Mouse (Mus musculus) stomach, embryonic 14.5 days (tissue): ENCODE measurements around the gene Hyal3. TPM values are rescaled to one million over a fixed set of nuclear protein-coding genes. Genes with fewer than 3 reads are reported as not detected.

Experiments
- ATAC-seq: fragments of 200-750 bp; cut with Nextera tagmentation; 2 replicates; pipeline ENCODE4 v1.8.0; 2017; ENCODE audit warnings: low read depth, moderate TSS enrichment; ENCODE audit not compliant: insufficient number of reproducible peaks, insufficient read depth, low FRiP score
- H3K27ac ChIP-seq: fragments of 300-500 bp; sonication (generic); 2 replicates; pipeline ENCODE4 v1.5.1; 2014; ENCODE audit warnings: mild to moderate bottlenecking, low read length, moderate library complexity, mixed read lengths
- H3K27me3 ChIP-seq: fragments of 300-500 bp; sonication (generic); 2 replicates; pipeline ENCODE4 v1.6.1; 2014; ENCODE audit warnings: low read length, control low read depth, mixed read lengths; ENCODE audit not compliant: control insufficient read depth, insufficient read depth
- H3K36me3 ChIP-seq: fragments of 300-500 bp; sonication (generic); 2 replicates; pipeline ENCODE4 v1.6.1; 2014; ENCODE audit warnings: mild to moderate bottlenecking, control low read depth, low read length, moderate library complexity, mixed read lengths; ENCODE audit not compliant: control insufficient read depth, insufficient read depth
- H3K4me1 ChIP-seq: fragments of 300-500 bp; sonication (generic); 2 replicates; pipeline ENCODE4 v1.6.1; 2014; ENCODE audit warnings: low read length, control low read depth, mixed read lengths; ENCODE audit not compliant: control insufficient read depth, insufficient read depth
- H3K4me2 ChIP-seq: fragments of 300-500 bp; sonication (generic); replicated peaks from 2 replicates; pipeline ENCODE4 v1.6.1; 2014; ENCODE audit warnings: low read depth, low read length, control low read depth
- H3K4me3 ChIP-seq: fragments of 300-500 bp; sonication (generic); 2 replicates; pipeline ENCODE4 v1.5.1; 2014; ENCODE audit warnings: low read depth, low read length, control low read depth
- H3K9ac ChIP-seq: fragments of 300-500 bp; sonication (generic); replicated peaks from 2 replicates; pipeline ENCODE4 v1.6.1; 2014; ENCODE audit warnings: low read depth, mild to moderate bottlenecking, control low read depth, low read length, moderate library complexity, mixed read lengths
- H3K9me3 ChIP-seq: fragments of 300-500 bp; sonication (generic); 2 replicates; pipeline ENCODE4 v1.6.1; 2016; ENCODE audit warnings: low read depth, low read length, control low read depth; ENCODE audit not compliant: control insufficient read depth
- WGBS: fragments of 180-500 bp; shearing (Covaris S2); extraction: QIAGEN DNeasy Blood & Tissue Kit; methylation state at CpG from one replicate; pipeline ENCODE4 v1.1.7; 2014; 5-methylcytosine and 5-hydroxymethylcytosine counted together
- polyA plus RNA-seq: library from polyadenylated mRNA; unstranded; fragments of >200 nt; fragmentation: Nextera tagmentation; extraction: Ambion mirVana; gene quantifications from 2 replicates; pipeline ENCODE4 v1.2.1, GENCODE M21; 2014

The Hyal3 gene
- polyA plus RNA-seq, 1 experiment from 2014 or later, result 1.4 TPM

DNA sequence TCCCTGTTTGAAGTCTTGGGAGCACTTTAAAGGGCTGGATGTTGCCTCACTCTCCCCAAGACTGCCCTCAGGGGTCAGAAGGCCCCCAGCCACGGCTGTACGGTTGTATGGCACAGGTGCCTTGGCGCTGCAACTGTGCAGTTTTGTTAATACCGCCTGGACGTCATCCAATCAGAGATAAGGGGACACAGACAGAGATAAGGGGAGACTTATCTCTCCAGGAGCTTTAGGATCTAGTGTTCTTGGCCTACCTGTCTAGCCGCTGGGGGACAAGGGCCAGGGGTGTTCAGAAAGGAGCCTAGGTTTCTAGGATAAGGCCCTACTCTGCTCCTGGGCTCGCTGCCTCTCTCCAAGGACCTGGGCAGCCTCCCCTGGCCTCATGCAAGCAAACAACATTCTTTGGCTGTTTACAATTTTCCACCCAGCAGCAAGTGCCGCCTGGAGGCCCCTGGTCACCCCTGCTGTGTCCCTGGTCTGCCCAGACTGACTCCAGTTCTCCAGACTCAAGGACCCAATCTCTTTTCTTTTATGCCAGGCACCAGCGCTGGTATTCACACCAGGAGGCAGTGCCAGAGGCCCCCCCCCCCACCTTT, 27.1 kb downstream of the Hyal3 start:
- peaks cover 42% of the 10 kb centered on the region; the same call in 1 of the 2 replicates for H3K4me1 ChIP-seq
- H3K9ac ChIP-seq, result no peak overlapping the region
- H3K4me3 ChIP-seq, result no peak overlapping the region
- H3K36me3 ChIP-seq, result no peaks in the 10 kb centered on the region
- ATAC-seq, result no peak
- 44% methylated on average over 9 of the region's 9 CpGs for WGBS
- no peak overlapping the region; the same call in 1 of the 2 replicates for H3K27ac ChIP-seq
- no peaks in the 10 kb centered on the region for H3K27me3 ChIP-seq
- H3K9me3 ChIP-seq, result no peaks in the 10 kb centered on the region
- H3K4me2 ChIP-seq, result no peak overlapping the region

DNA sequence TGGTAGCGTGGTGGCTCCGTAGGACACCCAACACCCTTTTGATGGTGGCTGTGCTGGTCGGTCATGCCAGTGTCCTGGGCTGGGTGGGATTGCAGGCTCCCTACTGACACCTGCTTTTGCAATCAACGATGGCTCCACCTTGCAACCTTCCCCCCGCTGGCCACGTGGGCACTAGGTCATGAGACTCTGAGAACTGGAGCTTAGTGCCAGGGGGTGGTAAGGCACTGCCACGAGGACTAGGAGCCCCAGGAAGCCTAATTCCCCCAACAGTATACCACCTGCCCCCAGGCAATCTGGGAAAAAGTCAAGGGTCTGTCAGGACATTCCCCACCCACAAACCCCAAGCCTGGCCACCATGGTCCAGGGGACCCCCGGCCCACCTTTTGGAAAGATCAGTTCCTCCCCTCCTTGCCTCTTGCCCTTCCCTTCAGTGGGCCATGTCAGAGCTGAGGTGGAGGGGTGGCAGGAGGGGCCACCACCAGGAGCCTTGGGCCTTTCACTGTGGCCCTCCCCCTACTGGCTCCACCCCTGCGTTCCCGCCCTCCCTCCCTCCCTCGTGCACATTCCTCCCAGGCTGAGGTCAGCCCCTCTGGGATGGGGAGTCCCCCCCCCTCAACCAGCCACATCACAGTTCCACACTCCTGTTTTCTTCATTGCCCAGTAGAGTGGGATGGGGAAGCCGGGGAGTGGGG, 28.3 kb downstream of the Hyal3 start, which contains the start of gene Sema3b:
Sema3b (minus strand) TSS at position 489 of the 692 bp plus-strand sequence.
- H3K4me1 ChIP-seq, result peaks cover 47% of the 10 kb centered on the region; the same call in 1 of the 2 replicates
- H3K4me2 ChIP-seq, result no peak within 1 kb of the TSS
- H3K9me3 ChIP-seq, result no peaks in the 10 kb centered on the region
- ATAC-seq, result no peak
- H3K36me3 ChIP-seq, result peaks cover 4% of the 10 kb centered on the region; the same call in 1 of the 2 replicates
- H3K4me3 ChIP-seq, result no peak within 1 kb of the TSS
- no peak within 1 kb of the TSS for H3K27ac ChIP-seq
- WGBS, result 37% methylated on average over 12 of the region's 12 CpGs
- H3K27me3 ChIP-seq, result no peaks in the 10 kb centered on the region
- no peak within 1 kb of the TSS for H3K9ac ChIP-seq

DNA sequence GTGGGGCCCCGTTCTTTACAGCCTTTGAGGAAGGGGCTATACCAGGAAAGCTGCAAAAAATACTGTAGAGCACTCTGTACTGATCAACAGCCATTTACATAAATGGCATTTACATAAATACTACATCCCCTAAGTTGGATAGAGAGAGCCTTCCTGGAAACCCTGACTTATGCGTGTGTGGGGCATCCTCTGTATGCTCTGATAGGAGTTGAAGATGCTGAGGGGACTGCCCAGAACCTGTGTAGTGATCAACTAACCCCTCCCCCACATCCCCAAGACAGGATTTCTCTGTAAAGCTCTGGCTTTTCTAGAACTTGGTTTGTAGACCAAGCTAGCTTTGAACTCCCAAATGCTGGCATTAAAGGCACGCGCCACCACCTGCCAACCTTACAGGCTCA, 28.8 kb downstream of the Hyal3 start:
- WGBS, result 59% methylated on average over 4 of the region's 4 CpGs
- Histone ChIP-seq H3K9ac (no peak overlapping the region), H3K4me3 (no peak overlapping the region), H3K27me3 (no peaks in the 10 kb centered on the region), H3K27ac (no peak overlapping the region), H3K9me3 (no peaks in the 10 kb centered on the region), H3K4me2 (no peak overlapping the region), H3K4me1 (peaks cover 43% of the 10 kb centered on the region; the same call in 1 of the 2 replicates), H3K36me3 (peaks cover 10% of the 10 kb centered on the region)
- no peak for ATAC-seq

DNA sequence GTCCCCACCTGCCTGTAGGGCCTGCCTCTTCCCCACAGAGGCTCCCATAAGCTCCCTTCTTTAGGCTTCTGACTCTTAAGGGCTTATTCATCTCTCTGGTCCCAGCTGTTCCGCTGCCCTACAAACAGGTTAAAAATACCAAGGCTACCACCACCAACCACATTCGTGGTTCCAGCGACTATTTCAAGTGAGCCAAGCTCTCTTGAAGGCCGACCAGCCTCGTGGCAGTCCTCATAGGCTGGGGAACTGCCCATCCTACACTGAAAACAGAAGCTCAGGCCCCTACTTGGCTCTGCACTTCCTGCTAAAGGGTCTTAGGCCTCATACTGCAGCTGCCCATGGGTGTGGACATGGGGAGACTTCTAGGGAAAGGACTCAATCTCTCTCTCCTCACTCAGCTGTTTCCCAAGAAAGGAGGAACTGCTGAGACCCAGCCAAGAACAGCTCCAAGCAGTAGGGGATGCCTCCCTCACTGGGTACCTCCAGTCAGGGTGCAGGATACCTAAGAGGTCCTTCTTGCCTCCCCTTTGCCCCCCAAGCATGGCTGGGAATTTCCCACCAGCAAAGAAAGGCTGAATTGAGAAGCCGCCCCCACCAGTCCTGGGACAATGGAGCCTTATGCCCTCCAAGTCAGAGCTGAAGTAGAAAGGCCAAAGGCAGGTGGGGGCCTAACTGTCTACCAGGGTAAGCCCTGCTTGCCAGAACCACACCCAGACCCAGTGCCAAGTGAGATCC, 31.0 kb downstream of the Hyal3 start:
- Histone ChIP-seq H3K27me3 (no peaks in the 10 kb centered on the region), H3K9ac (peak overlapping the region; percentile 55; the same call in 1 of the 2 replicates), H3K27ac (peak overlapping the region; percentile 92), H3K4me3 (no peak overlapping the region), H3K4me1 (peaks cover 35% of the 10 kb centered on the region; the same call in 1 of the 2 replicates), H3K9me3 (no peaks in the 10 kb centered on the region), H3K4me2 (peak overlapping the region; percentile 72; the same call in 1 of the 2 replicates), H3K36me3 (peaks cover 32% of the 10 kb centered on the region)
- ATAC-seq, result no peak
- 68% methylated on average over 6 of the region's 6 CpGs for WGBS

DNA sequence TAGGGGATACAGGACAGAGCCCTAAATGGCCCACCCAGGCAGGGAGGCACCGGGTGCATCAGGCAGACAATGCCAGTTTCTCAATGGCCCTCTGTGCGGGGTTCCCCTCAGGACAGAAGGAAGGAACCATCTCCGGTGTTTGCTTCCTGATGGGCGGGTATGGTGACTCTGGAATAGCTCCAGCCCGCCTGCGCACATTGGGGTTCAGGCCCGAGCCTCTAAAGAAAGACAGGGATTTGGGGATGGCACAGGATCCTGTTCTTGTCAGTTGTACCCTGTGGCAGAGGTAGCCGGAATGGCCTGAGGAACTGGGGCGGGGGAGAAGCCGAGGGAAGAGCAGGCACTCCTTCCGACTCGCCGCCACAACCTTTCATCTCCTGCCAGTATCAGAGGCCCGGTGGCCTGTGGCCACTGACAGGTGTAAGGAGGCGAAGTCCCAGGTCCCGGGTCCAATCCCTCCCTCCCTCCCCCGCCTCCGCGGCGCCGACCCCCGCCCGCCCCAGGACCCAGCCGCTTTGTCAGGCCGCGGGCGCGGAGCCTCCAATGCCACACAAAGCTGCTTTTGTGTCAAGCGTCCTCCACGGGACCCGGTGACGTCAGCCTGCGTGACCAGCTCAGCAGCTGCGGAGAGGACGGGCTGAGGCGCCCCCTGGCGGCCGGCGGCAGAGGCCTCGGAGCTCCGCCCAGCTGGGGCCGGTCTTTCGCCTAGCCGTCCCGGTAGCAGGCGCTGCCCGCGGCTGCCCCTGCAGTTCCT, 31.8 kb downstream of the Hyal3 start:
- peak; percentile 92 for ATAC-seq

DNA sequence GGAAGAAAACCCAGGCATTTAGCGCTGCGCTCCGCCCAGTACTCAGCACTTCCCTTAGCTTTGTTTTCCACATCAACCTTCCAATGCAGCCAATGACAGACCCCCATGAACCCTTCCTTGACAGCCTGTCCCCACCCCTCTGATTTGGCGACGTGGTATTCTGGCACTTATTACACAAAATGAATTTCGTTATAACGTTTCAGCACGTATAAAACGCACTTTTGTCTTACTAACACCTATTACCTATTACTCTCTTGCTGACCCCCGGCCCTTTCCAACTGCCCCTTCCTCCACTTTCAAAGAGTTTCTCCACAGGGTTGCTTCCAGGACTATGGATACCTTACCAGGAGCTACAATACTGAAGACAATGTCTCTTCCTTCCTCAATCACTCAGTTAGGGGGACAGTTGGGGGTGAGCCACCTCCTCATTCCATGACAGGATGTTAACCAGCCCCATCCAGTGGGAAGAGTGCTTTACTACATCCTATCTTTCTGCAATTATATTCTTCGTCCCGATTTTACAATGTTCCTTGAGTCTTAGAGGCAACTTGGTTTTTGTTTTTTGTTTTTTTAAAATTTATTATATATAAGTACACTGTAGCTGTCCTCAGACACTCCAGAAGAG, 32.4 kb downstream of the Hyal3 start:
- WGBS, result 10% methylated on average over 12 of the region's 12 CpGs

More for the DNA sequence above, 31.8 kb downstream of the Hyal3 start:
- Histone ChIP-seq H3K4me2 (peak overlapping the region; percentile 72), H3K9ac (peak overlapping the region; percentile 55), H3K4me1 (peaks cover 29% of the 10 kb centered on the region; the same call in 1 of the 2 replicates), H3K27me3 (no peaks in the 10 kb centered on the region), H3K27ac (peak overlapping the region; percentile 92), H3K36me3 (peaks cover 36% of the 10 kb centered on the region), H3K9me3 (no peaks in the 10 kb centered on the region), H3K4me3 (peak overlapping the region; percentile 27)
- WGBS, result 4% methylated on average over 48 of the region's 48 CpGs

DNA sequence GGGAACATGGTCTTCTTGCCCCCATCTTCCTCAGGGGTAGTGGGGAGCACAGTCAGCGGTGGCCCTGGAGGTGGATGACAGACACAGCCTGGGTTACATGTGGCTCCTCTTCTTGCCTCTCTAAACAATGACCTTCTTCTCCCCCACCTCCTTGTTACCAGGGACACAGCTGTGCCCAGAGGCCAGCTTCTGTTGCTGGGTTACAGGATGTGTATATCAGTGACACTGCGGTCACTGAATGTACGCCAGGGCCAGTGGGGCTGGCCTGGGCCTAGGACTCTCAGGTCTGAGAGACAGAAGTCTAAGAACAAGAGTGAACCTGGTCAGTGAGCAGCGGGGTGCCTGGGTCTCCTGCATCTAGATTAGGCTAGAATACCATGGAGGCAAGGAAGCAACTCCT, 34.4 kb downstream of the Hyal3 start:
- peaks cover 61% of the 10 kb centered on the region for H3K36me3 ChIP-seq
- no peaks in the 10 kb centered on the region for H3K9me3 ChIP-seq
- WGBS, result 80% methylated on average over 4 of the region's 4 CpGs
- no peak for ATAC-seq
- H3K4me3 ChIP-seq, result no peak overlapping the region
- no peak overlapping the region for H3K4me2 ChIP-seq
- H3K27ac ChIP-seq, result peak overlapping the region; percentile 2; the same call in 1 of the 2 replicates
- H3K27me3 ChIP-seq, result no peaks in the 10 kb centered on the region
- no peak overlapping the region for H3K9ac ChIP-seq
- H3K4me1 ChIP-seq, result peaks cover 37% of the 10 kb centered on the region

More for the DNA sequence above, 32.4 kb downstream of the Hyal3 start:
- H3K4me1 ChIP-seq, result peaks cover 28% of the 10 kb centered on the region
- H3K9me3 ChIP-seq, result no peaks in the 10 kb centered on the region
- peaks cover 42% of the 10 kb centered on the region for H3K36me3 ChIP-seq
- H3K4me3 ChIP-seq, result peak overlapping the region; percentile 27
- H3K9ac ChIP-seq, result no peak overlapping the region; the same call in 1 of the 2 replicates
- H3K27ac ChIP-seq, result peak overlapping the region; percentile 92
- no peak for ATAC-seq
- H3K4me2 ChIP-seq, result peak overlapping the region; percentile 72
- H3K27me3 ChIP-seq, result no peaks in the 10 kb centered on the region
